In genomic region chr19:8966590-8967372, GRCm38 (mm10) we compare ENCODE assay signal across 8 mouse cellular contexts. TPM values are rescaled to one million over a fixed set of nuclear protein-coding genes. Genes with fewer than 3 reads are reported as not detected.
DNase-seq lines count a peak whose midpoint lies in the region; ATAC-seq lines count a peak whose summit lies in the region.

TSS of gene Eef1g (plus strand) at chr19:8967041.

- peak within 1 kb of the TSS; percentile 83 for H3K4me3 ChIP-seq in lung, embryonic 16.5 days (ENCODE audit: low read length)

- under 1% methylated on average over 52 of the region's 52 CpGs for WGBS in lung, embryonic 16.5 days

- H3K4me1 ChIP-seq in lung, embryonic 16.5 days (replicated peaks; ENCODE audit: control insufficient read depth, insufficient read depth, low read length): peaks cover 13% of the 10 kb centered on the region

- ATAC-seq in hematopoietic stem cell, adult 5-6 weeks (replicated peaks in 1 of 2; ENCODE audit: insufficient read depth in 1 of 2, low FRiP score in 2 of 2, low TSS enrichment in 1 of 2, low read depth in 1 of 2, poor library complexity in 2 of 2, severe bottlenecking in 2 of 2): peak; percentile 97 to 99
- peak; percentile 100 for ATAC-seq in lung, embryonic 16.5 days (ENCODE audit: low read depth)

- no peaks in the 10 kb centered on the region for H3K9me3 ChIP-seq in lung, embryonic 16.5 days (ENCODE audit: control insufficient read depth, low read length)

- DNase-seq in MEL-GATA-1-ER (ENCODE audit: extremely low read depth, low read depth): peak; percentile 97
- peak; percentile 97 for DNase-seq in cerebellum, adult 8-10 months
- peak; percentile 99 for DNase-seq in forelimb bud, embryonic 11.5 days (ENCODE audit: low read depth, low spot score)
- DNase-seq in layer of hippocampus, adult 9-10 months (ENCODE audit: low spot score): peak; percentile 98
- peak; percentile 85 for DNase-seq in ovary, postnatal 10 days (ENCODE audit: low spot score)
- peak; percentile 97 to 99 for DNase-seq in thymus, postnatal 10 days (ENCODE audit: low spot score in 2 of 2)

- peaks cover 57% of the 10 kb centered on the region for H3K36me3 ChIP-seq in lung, embryonic 16.5 days (ENCODE audit: control insufficient read depth, insufficient read depth, low read length)

- H3K27ac ChIP-seq in lung, embryonic 16.5 days (ENCODE audit: low read length): peak within 1 kb of the TSS; percentile 98

- H3K4me2 ChIP-seq in lung, embryonic 16.5 days (ENCODE audit: low read depth, low read length): peak within 1 kb of the TSS; percentile 68

- peak within 1 kb of the TSS; percentile 87 for H3K9ac ChIP-seq in lung, embryonic 16.5 days (ENCODE audit: low read length)

- H3K27me3 ChIP-seq in lung, embryonic 16.5 days (ENCODE audit: control insufficient read depth, insufficient read depth, low read depth, low read length): no peaks in the 10 kb centered on the region

RNA-seq across cellular contexts. Expression of gene Eef1g, which starts in this region (rescaled TPM):
- 700 and 731 TPM in 2 replicates for total RNA-seq in hematopoietic stem cell, adult 5-6 weeks (2017)
- polyA plus RNA-seq in lung, embryonic 16.5 days (2015; fragmentation: Nextera tagmentation; extraction: Ambion mirVana): 366 TPM in 2 replicates

Comparison
In these comparisons a context has a peak if more than half of its experiments do, and no peak if none do; other contexts are left out.
1. Peak in every context shown above with its lines: DNase-seq, ATAC-seq, H3K4me3 ChIP-seq and H3K27ac ChIP-seq.